Mouse (Mus musculus): ENCODE measurements around the gene Klf16. TPM values are rescaled to one million over a fixed set of nuclear protein-coding genes. Genes with fewer than 3 reads are reported as not detected.

Klf16 gene
- polyA plus RNA-seq (2015; fragmentation: Nextera tagmentation; extraction: Ambion mirVana): 4.9 and 5.5 TPM in 2 replicates

DNA sequence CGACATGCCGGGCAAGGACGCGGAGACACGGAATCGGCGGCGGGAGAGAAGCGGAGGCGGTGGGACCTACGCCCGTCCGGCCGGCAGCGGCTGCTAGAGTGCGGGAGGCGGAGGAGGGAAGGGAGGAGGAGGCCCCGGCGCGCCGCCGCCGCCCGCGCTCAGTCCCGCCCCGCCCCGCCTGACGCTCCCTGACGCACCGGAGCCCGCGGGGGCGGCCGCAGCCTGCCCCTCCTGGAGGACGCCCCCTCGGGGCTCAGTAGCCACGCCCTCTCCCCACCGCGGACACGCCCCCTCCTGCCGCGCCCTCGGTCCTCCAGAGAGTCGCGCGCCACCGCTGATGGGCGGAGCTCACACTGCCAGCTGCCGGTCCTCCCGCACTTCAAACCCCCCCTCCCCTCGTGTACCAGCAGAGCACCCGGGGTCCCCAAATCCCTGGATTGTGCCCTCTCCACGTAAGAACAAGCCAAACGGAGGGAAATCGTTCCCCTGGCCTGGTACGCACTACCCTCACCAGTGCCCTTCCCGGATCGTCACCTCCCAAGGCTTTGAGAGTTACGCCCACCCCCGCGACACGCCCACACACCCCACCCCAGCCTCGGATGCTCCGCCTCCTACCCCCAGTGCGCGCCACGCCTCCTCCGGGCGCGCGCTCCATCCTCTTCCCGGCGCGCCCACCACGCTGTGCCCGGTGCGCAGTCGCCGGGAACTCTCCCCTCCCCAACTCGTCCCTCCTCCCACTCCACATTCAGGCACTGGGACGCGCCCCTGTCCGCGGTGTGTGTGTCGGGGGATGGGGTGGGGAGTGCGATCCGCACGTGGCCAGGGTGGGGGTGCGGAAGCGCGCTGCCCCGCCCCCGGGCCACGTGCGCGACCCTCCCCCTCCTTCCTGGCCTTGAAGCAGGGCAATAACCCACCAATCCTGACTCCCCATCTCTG, at the start of gene Klf16:
Gene Klf16 (minus strand): TSS at position 127 of the 936 bp plus-strand sequence.
- Histone ChIP-seq H3K4me3 (ENCODE audit: low read depth, low read length) (peak within 1 kb of the TSS; percentile 83), H3K4me2 (ENCODE audit: low read length) (peak within 1 kb of the TSS; percentile 88), H3K9ac (ENCODE audit: low read depth, low read length) (peak within 1 kb of the TSS; percentile 87), H3K4me1 (ENCODE audit: control insufficient read depth, insufficient read depth, low read length) (peaks cover 22% of the 10 kb centered on the region), H3K9me3 (replicated peaks; ENCODE audit: control insufficient read depth, low read length, poor library complexity, severe bottlenecking) (no peaks in the 10 kb centered on the region), H3K27ac (ENCODE audit: low read length) (peak within 1 kb of the TSS; percentile 86), H3K27me3 (ENCODE audit: control insufficient read depth, insufficient read depth, low read depth, low read length) (no peaks in the 10 kb centered on the region), H3K36me3 (ENCODE audit: control insufficient read depth, insufficient read depth, low read length) (no peaks in the 10 kb centered on the region)
- ATAC-seq: peak; percentile 71
- 0% methylated on average over 45 of the region's 97 CpGs for WGBS

DNA sequence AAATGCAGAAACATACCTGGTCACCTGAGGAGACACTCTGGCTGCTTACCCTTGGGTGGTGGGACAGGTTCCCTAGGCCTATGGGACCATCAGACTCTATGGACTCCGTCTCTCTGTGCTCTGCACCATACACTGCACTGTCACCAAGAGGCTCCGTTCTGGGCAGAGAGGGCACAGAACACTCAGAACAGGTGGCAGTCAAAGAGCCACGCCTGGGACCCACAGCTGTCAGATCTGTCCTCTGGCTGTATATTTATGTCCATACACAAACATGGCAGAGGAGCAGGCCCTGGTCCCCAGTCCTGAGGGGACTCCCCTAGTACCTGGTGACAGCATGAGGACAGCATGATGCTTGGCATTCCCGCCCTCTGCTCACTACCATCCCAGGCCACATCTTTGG, 48.6 kb upstream of the Klf16 start:
- H3K27me3 ChIP-seq (ENCODE audit: control insufficient read depth, insufficient read depth, low read depth, low read length): no peaks in the 10 kb centered on the region
- H3K4me2 ChIP-seq (ENCODE audit: low read length): no peak overlapping the region
- no peak overlapping the region for H3K4me3 ChIP-seq (ENCODE audit: low read depth, low read length)
- no peaks in the 10 kb centered on the region for H3K36me3 ChIP-seq (ENCODE audit: control insufficient read depth, insufficient read depth, low read length)
- no peak for ATAC-seq
- H3K9ac ChIP-seq (ENCODE audit: low read depth, low read length): no peak overlapping the region
- H3K4me1 ChIP-seq (ENCODE audit: control insufficient read depth, insufficient read depth, low read length): peaks cover 24% of the 10 kb centered on the region
- 91% methylated on average over 4 of the region's 4 CpGs for WGBS
- no peak overlapping the region for H3K27ac ChIP-seq (ENCODE audit: low read length)
- no peaks in the 10 kb centered on the region for H3K9me3 ChIP-seq (replicated peaks; ENCODE audit: control insufficient read depth, low read length, poor library complexity, severe bottlenecking)

GRCm38 (mm10) chr10:80623457-80624191, 46.5 kb upstream of the Klf16 start:
- peak overlapping the region; percentile 95 for H3K9ac ChIP-seq (ENCODE audit: low read depth, low read length)
- H3K9me3 ChIP-seq (replicated peaks; ENCODE audit: control insufficient read depth, low read length, poor library complexity, severe bottlenecking): no peaks in the 10 kb centered on the region
- H3K4me2 ChIP-seq (ENCODE audit: low read length): peak overlapping the region; percentile 59
- WGBS: 17% methylated on average over 15 of the region's 15 CpGs
- peak overlapping the region; percentile 83 for H3K4me3 ChIP-seq (ENCODE audit: low read depth, low read length)
- no peaks in the 10 kb centered on the region for H3K27me3 ChIP-seq (ENCODE audit: control insufficient read depth, insufficient read depth, low read depth, low read length)
- peak overlapping the region; percentile 98; the same call in 1 of the 2 replicates for H3K27ac ChIP-seq (ENCODE audit: low read length)
- no peaks in the 10 kb centered on the region for H3K36me3 ChIP-seq (ENCODE audit: control insufficient read depth, insufficient read depth, low read length)
- H3K4me1 ChIP-seq (ENCODE audit: control insufficient read depth, insufficient read depth, low read length): peaks cover 24% of the 10 kb centered on the region
- no peak for ATAC-seq

- Histone ChIP-seq H3K4me3 (ENCODE audit: low read depth, low read length) (peak within 1 kb of the TSS; percentile 83), H3K36me3 (ENCODE audit: control insufficient read depth, insufficient read depth, low read length) (no peaks in the 10 kb centered on the region), H3K9me3 (replicated peaks; ENCODE audit: control insufficient read depth, low read length, poor library complexity, severe bottlenecking) (no peaks in the 10 kb centered on the region), H3K27ac (ENCODE audit: low read length) (peak within 1 kb of the TSS; percentile 98), H3K4me1 (ENCODE audit: control insufficient read depth, insufficient read depth, low read length) (peaks cover 24% of the 10 kb centered on the region), H3K27me3 (ENCODE audit: control insufficient read depth, insufficient read depth, low read depth, low read length) (no peaks in the 10 kb centered on the region), H3K9ac (ENCODE audit: low read depth, low read length) (peak within 1 kb of the TSS; percentile 95), H3K4me2 (ENCODE audit: low read length) (peak within 1 kb of the TSS; percentile 85)
- WGBS: under 1% methylated on average over 64 of the region's 85 CpGs
- ATAC-seq: peak; percentile 3; the same call in 1 of the 2 replicates
Observed at GRCm38 (mm10) chr10:80622661-80623456, 45.7 kb upstream of the Klf16 start, which contains the start of gene Csnk1g2. TSS of gene Csnk1g2 (plus strand) at chr10:80622838.

DNA sequence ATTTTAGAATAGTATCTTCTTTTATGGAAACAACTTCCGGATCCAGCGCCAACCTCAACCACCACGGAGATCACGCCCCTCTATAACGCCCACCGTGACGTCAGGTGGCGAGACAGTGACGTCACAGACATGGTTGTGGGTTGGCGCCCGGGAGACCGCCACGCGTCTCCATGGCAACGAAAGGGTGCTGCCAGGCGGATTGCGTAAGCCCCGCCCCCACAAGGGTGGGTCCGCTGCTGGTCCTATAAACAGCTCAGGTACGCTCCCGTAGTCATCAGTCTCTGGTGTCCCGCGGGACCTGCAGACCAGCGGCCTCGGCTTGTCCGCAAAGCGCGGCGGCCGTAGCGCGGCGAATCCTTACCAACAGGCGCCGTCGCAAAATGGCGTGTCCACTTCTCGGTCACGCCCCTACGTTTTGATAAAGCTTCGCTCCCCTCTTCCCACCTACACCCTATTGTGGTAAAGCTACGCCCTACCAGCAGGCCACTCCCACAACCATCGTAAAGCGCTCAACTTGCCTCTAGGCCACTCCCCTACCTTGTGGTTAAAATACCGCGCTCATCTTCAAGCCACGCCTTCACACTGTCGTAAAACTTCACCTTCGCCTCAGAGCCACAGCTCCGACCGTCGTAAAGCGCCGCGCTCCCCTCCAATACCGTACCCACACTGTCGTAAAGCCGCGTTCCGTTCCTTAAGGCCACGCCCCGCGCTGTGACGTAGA, 45.0 kb upstream of the Klf16 start:
- ATAC-seq: peak; percentile 96
- no peaks in the 10 kb centered on the region for H3K9me3 ChIP-seq (replicated peaks; ENCODE audit: control insufficient read depth, low read length, poor library complexity, severe bottlenecking)
- no peaks in the 10 kb centered on the region for H3K27me3 ChIP-seq (ENCODE audit: control insufficient read depth, insufficient read depth, low read depth, low read length)
- no peaks in the 10 kb centered on the region for H3K36me3 ChIP-seq (ENCODE audit: control insufficient read depth, insufficient read depth, low read length)
- peak overlapping the region; percentile 85 for H3K4me2 ChIP-seq (ENCODE audit: low read length)
- H3K4me3 ChIP-seq (ENCODE audit: low read depth, low read length): peak overlapping the region; percentile 83
- H3K27ac ChIP-seq (ENCODE audit: low read length): peak overlapping the region; percentile 98
- peaks cover 24% of the 10 kb centered on the region for H3K4me1 ChIP-seq (ENCODE audit: control insufficient read depth, insufficient read depth, low read length)
- peak overlapping the region; percentile 67 for H3K9ac ChIP-seq (ENCODE audit: low read depth, low read length)
- under 1% methylated on average over 64 of the region's 64 CpGs for WGBS

DNA sequence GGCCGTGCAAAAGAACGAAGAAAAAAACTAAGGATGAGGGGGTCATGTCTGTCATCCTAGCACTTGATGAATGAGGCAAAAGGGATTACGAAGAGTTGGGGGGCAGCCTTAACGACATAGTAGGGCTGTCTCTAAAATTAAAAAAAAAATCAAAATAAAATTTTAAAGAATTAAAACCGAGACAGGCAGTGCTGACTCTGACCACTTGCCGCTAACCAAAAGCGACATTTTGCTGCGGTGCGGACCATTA, 44.5 kb upstream of the Klf16 start:
- WGBS: under 1% methylated on average over 9 of the region's 9 CpGs
- H3K4me3 ChIP-seq (ENCODE audit: low read depth, low read length): peak overlapping the region; percentile 83
- peak overlapping the region; percentile 98 for H3K27ac ChIP-seq (ENCODE audit: low read length)
- no peak for ATAC-seq
- H3K27me3 ChIP-seq (ENCODE audit: control insufficient read depth, insufficient read depth, low read depth, low read length): no peaks in the 10 kb centered on the region
- peaks cover 24% of the 10 kb centered on the region for H3K4me1 ChIP-seq (ENCODE audit: control insufficient read depth, insufficient read depth, low read length)
- no peaks in the 10 kb centered on the region for H3K36me3 ChIP-seq (ENCODE audit: control insufficient read depth, insufficient read depth, low read length)
- H3K9ac ChIP-seq (ENCODE audit: low read depth, low read length): peak overlapping the region; percentile 66
- H3K4me2 ChIP-seq (ENCODE audit: low read length): peak overlapping the region; percentile 85
- H3K9me3 ChIP-seq (replicated peaks; ENCODE audit: control insufficient read depth, low read length, poor library complexity, severe bottlenecking): no peaks in the 10 kb centered on the region

DNA sequence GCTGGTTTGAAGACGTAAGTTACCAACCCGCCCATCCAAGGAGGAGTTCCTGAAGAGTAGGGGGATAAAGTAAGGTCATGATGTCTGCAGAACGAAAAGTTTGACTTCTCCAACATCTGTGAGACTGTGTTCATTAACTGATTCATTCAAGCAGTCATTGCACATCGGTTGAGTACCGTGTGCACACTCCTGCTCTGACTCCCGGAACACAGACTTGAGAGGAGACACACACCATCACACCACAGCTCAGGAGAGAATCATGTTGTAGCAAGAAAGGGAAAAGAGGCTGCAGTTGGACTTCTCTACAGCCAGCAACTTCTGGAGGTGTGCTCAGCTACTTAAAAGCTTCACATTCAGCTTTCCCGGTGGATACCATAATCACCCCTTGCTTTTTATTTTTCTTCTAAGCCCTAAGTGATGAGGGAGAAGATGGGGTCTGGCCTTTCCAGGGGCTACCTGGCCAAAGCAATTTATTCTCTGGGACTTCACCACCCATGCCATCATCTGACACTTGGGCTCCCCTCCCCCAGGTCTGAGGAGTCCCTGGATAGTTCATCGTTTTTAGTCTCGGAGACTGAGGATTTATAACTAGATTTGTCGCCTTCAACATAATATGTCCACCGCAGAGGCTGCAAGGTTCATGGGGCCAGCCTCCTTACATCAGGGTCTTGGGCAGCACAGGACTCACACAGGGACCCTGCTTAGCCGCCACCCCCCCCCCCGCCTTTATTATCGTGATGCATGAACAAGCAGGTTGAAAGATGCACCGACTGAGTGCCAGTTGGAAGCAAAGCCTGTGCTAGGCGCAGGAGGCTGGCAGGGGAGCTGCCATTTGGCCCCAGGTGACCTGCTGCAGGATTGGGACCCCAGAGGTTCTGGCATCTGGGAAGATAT, 43.9 kb upstream of the Klf16 start:
- Histone ChIP-seq H3K27me3 (ENCODE audit: control insufficient read depth, insufficient read depth, low read depth, low read length) (no peaks in the 10 kb centered on the region), H3K27ac (ENCODE audit: low read length) (peak overlapping the region; percentile 98), H3K4me1 (ENCODE audit: control insufficient read depth, insufficient read depth, low read length) (peaks cover 24% of the 10 kb centered on the region), H3K36me3 (ENCODE audit: control insufficient read depth, insufficient read depth, low read length) (no peaks in the 10 kb centered on the region), H3K9me3 (replicated peaks; ENCODE audit: control insufficient read depth, low read length, poor library complexity, severe bottlenecking) (no peaks in the 10 kb centered on the region), H3K9ac (ENCODE audit: low read depth, low read length) (peak overlapping the region; percentile 66), H3K4me3 (ENCODE audit: low read depth, low read length) (peak overlapping the region; percentile 83), H3K4me2 (ENCODE audit: low read length) (peak overlapping the region; percentile 85)
- ATAC-seq: 0 out of 2 replicates have a peak, but pooled peaks have one; percentile 0
- WGBS: 47% methylated on average over 16 of the region's 16 CpGs
